Mouse (Mus musculus) 3134 (cell line): ENCODE measurements around the gene Slc26a3.

ENCODE experiments used
- DNase-seq: peaks from one replicate; pipeline ENCODE4 v3.0.0-alpha.2; 2011; ENCODE audit warnings: low spot score; ENCODE audit not compliant: insufficient read length; ENCODE audit errors: extremely low read depth

The Slc26a3 gene

DNA sequence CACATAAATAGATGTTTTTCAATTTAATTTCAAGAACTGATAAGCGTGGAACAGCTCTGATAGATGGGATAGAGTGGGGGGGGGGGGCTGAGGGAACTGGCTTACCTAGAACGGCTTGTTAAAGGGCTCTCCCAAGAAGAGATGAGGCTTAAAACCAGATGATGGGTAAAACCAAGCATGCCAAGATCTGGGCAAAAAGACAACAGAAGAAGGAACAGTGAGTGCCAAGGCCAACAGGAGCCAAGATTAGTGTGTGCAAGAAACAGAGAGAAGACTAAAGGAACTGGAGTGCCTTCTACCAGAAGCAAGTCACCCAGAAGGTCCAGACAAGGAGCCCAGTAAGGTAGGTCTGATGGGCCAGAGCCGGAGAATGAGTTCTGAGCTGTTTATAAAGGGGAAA, at the start of gene Slc26a3:
Slc26a3 (plus strand) TSS at position 301 of the 400 bp plus-strand sequence.
- no peak for DNase-seq

DNA sequence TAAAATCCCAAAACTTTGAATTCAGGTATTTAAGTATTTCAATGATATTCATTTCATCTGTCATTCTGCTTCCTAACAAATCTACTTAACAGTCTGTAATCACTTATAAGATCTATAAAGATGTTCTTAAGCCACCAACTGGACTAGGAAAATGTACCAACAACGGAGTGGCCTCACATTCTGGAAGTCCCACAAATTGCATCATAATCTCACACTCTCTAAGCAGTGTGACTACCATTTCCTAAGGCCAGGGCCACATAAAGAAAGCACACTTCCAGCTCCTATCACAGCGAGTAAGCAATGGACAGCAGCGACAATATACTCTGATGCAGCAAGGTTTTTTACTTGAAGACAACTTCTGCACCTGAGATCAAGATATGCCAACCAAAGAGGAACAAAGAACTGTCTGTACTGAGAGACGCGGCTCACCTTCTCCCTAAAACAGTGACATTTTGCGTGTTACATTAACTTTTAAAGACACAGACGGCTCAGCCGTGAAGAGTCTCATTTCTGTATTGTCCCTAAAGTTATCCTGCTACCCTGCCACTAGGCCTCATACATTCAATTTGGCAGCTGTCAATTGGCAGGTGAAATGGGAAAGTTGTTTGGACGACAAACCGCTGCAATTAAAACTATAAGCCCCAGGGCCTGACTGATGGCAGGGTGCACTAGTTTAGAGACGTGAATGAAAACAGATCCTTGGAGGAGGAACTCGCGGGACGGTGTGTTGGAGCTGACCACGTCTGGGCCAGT, 40.3 kb upstream of the Slc26a3 start:
- no peak for DNase-seq

DNA sequence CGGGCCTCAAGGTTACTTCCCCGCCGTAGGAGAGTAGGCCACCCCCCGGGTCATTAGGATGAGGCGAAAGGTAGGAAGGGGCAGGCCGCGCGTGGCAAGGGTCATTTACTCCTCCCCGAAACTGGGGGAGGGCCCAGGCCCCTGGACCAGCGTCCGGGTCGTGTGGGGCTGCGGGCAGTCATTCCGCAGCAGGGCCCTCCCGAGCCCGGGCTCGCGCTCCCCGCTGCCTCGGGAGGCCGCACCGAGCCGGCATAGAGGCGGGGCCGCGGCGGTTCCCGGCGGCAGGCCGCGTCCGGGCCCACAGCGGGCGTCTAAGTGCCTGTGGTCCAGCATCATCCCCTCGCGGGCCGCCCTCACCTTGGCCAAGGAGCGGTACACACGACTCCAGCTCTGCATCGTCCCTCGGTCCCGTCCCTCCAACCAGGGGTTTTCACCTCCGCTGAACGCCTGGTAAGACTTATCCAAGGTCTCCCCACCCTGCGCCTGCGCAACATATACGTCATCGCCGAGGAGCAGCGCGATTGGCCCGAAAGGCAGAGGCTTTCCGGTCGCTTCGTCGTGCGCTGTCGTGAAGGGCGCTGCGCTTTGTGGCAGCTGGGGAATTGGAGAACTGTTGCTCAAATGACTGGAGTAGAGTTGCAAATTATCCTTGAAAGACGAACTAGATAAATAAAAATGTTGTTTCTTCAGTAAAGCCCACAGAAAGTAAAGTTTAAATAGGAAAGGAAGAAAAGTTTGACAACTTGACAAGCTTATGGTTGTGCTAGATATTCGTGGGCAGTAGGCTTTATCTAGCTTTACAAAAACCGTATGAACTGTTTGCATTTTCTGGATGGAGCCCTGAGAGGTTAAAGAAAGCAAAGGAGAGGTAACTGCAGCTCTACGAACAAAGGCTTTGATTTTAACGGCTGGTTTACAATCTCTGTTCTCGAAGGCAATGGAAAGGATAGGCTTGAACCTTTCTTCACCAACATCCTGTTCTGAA, 39.4 kb upstream of the Slc26a3 start, which contains the start of gene Dld:
Dld (minus strand) TSS at position 510 of the 985 bp plus-strand sequence.
- DNase-seq, result peak; percentile 91

DNA sequence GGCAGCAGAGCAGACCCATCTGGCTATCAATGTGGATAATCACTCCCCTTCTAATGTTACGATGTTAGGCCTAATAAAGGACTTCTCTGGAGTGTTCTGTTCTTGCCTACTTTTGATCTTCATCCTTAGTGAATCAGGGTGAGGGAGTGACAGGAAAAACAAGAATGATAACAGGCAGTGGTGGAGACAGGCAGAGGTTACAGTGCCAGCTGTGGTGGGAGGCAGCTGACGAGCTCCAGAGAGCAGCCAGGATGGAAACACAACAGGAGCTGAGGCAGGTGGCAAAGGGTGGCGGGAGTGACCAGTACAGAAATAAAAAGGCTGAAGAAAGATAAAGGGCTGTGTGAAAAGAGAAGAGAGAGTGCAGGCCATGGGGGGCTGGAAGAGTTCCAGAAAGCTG, 24.2 kb upstream of the Slc26a3 start:
- no peak for DNase-seq

DNA sequence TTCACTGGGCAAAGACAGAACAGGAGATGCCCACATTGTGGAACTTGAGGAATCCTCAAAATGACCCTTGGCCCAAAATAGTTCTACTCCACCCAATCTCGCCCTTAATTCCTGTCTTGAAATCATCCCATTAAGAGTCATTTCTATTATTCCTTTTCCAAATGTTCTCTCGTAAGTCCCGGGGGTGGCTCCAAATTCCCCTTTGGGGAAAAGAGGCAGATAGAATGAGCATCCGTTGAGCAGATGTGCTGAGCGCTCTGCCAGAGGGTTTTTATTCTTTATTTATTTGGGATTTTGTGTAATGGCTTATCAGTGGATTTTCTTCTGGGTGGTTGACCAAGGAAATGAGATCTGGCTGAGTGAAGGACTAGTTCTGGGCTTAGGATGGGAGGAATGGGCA, 22.9 kb upstream of the Slc26a3 start:
- DNase-seq, result no peak

DNA sequence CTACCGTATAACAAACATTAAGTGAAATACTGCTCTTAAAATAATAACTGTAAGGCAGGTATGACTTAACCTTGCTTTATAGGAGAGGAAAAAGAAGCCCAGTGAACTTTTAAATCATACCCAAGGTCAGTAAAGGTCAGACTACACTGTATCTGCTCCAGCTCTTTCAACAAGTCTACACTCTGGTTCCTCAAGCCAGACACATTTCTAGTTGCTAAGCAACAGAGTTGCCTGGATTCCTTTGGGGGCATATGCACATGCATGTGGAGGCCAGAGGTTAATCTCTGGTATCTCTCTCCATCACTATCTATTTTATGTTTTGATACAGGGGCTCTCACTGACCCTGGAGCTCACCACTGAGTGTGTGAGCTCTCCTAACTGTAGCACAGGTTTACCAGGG, 21.6 kb upstream of the Slc26a3 start:
- no peak for DNase-seq

DNA sequence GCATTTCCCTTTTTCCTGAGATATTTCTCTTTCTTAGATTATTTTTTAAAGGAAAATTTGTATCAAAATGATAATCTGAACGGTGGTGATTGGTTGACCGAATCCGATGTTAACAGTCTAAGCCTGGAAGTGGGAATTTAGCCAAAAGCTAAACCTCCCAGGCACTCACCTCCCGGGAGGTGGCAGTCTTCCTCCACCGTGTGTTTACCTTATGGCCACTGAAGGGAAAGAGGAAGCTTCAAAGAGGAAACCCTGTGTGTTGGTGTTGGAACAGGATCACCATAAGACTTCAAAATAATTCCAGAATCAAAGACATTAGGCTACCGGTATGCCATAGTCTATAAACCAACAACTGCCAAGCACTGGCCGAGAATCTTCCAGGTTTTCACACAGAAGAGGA, 21.0 kb upstream of the Slc26a3 start:
- no peak for DNase-seq

DNA sequence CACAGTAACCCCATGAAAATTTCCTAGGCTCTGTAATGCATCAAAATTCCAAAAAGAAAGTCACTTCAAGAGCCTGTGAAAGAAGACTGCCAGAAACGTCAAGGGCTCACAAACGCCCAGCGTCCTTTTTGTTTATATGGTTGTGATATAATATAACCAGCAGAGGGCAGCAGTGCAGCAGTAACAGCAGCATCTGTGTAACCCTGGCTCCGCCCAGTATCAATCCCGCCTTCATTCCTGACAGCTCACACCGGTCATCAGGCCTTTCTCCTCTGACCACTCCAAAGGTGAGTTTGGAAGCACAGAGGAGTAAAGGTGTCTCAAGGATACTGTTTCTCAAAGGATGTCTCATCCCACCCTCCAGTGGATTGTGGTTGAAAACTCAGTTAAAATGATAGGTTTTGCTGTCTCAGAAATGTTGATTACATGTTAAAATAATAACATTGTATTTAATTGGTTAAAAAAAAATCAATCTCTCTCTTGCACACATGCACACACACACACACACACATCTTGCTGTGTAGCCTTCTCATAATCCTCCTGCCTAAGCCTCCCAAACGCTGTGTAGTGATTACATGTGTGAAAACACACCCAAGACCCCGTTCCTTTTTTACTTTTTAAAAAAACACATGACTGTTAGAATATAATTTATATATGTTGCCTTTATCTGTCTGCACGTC, 15.9 kb upstream of the Slc26a3 start:
- DNase-seq, result peak; percentile 52

DNA sequence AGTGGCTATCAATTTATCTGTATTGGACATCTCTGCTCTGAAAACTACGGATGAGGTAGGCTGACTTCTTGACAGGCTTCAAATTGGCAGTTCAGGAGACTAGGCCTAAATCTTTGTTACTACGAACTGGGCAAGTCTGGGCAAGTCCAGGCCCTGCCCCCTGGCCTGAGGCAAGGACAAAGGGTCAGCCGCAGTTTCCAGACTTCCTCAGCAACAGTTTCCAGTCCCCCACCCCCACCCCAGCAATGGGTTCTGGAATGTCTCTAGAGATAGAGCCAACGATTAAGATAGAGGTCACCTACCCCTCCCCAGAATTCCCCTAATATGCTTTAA, 15.4 kb upstream of the Slc26a3 start:
- DNase-seq, result peak; percentile 59

DNA sequence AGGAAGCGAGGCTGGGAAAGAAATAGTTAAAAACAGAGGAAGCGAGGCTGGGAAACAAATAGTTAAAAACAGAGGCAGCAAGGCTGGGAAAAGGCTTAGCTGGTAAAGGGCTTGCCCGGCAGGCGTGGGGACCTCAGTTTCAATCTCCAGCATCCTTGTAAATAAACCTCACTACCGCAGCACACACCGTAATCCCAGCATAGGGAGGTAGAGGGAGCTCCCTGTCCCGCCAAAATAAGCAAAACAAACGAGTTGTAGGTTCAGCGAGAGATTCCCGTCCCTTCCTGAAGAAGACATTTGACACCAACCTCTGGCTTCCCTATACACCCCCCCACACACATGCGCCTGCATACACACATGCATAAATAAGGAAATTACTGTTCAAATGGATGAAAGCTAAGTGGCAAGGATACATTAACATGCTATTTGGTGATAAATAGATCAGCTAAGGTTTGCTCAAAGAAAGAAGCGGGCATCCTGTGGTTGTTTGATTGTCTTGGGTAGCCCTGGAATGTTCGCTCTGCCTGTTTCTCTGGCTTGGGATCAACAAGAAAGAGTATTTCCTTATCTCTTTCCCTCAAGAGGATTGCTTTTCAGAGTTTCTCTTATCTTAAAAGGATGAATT, 14.2 kb upstream of the Slc26a3 start:
- DNase-seq, result peak; percentile 43

DNA sequence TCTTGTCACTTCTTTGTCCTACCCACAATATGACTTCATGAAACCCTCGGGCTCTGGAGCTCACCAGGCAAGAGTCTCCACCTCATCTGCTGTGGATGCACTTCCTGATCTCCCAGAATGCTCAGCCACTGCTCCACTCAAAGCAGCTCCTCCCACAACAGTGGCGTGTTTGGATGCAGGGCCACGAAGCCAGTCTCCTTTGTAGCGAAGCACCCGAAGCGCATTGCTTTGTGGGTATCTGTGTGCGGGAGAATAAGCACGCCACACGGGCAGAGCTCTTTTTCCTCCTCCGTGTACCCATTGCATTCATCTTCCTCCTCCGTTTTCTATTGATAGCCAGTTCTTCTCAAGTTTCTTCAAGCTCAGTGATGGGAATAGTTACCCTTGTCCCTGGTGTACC, 13.4 kb upstream of the Slc26a3 start:
- DNase-seq, result no peak

DNA sequence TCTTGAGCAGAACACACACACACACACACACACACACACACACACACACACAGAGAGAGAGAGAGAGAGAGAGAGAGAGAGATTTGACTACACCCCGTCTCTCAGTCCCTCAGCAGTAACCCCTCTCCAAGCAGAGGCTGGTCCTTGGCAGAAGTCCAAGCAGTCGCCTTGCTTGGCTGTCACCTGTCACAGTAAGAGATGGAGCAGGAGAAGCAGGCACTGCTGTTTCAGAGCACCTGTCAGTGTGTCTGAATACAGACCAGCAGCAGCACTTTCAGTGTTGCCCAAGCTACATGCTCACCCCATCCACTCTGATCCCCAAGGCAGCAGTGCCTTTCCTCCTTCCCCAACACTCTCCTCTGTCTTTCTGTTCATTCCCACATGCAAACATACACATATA, 9.8 kb upstream of the Slc26a3 start:
- DNase-seq, result no peak

DNA sequence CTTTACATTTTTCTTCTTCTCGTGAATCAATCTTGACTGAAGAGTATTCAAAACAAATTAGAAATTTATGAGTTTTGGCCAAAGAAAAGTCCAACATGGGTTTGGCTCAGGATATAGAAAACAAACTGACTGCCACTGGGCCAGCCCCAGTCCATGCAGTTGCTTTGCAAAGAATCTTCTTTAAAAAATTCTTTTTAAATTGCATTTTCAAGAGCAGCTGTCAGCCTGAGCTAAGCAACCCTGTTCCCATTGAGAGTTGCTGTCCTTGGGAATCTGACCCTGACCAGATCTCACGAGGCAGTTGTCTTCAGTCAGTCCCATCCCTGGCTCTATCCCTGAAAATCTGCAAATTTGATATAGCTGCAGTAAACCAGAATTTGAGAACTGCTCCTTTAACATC, 8.2 kb upstream of the Slc26a3 start:
- DNase-seq, result no peak

DNA sequence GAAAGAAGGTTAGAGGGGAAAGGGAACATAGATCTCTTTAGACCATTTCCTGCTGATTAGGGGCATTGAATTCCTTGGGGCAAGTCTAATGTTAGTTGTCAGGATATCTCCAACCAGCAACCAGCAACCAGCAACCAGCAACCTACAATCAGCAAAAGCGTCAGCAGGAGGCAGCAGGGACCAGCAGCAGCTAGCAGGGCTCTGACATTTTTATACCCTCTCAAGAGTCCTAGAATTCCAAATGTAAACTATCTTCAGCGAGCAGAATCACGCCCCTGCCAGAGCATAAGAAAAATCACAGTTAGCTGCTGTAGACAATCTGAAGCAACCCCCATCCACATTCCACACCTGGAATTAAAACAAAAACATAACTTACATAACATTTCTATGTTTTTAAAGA, 3.4 kb upstream of the Slc26a3 start:
- no peak for DNase-seq

DNA sequence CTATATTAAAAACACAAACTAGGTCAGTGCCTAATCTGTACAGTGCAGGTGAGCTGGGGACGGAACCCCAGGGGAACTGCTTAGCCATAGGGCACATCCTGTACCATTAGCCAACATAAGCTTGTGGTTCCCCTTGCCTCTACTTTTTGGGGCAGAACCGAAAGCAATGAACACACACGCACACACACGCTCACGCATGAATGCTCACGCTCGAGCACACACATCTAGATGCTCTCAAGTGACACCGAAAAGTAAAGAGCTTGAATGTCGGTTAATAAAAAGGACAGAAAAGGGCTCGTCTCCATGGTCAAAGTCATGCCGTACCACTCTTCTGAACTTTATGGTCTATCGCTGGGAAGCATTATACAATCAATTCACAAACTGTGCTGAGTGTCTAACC, 1.0 kb downstream of the Slc26a3 start:
- DNase-seq, result no peak

DNA sequence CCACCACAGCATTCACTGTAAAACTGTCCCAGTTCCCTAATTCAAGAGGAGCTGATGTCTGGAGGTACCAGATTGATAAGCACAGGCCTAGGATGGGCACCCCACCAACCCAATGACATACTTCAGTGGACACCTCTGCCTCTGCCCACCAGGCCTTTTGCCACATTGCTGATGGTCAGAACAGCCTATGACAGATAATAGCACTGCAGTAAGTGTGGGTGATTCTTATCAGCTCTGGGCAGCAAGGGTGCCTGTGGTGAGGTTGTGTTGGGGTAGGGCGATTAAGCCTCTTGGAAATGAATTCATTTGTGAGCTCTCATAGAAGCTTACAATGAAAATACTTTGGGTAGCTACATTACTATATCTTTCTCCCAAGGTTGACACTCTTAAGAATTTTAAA, 5.2 kb downstream of the Slc26a3 start:
- DNase-seq, result no peak

DNA sequence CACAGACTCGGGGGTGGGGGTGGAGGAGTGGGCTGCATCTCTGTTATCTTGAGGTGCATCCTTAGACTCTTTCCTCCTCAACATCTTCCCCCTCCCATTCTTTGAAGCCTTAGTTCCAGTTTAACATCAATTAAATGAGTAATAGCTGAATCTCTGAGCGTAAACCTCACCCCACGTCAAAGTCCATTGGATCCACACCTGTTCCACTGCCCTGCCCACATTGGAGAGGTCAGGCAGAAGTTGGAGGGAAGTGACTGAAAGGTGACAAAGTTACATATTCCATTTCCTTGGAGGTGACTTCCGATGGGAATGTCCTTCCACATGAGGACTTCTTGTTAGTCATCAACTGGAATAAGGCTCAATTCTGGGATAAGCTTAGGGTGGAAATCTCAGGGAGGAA, 7.0 kb downstream of the Slc26a3 start:
- no peak for DNase-seq

DNA sequence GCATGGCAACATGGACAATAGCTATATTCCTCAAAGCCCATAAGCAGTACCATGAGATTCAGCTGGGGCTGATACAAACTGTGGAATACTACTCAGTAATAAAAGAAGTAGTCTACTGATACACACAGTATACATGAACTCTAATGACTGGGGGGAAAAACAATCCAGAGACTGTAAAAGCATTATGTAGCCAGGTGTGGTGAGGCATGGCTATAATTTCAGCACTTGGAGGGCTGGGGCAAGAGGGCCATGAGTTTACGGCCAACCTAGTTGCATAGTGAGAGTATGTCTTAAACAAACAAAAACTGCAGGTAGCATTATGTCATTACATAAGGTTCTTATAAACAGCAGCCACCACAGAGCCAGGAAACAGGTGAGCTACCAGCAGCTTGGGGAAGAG, 10.2 kb downstream of the Slc26a3 start:
- DNase-seq, result no peak

DNA sequence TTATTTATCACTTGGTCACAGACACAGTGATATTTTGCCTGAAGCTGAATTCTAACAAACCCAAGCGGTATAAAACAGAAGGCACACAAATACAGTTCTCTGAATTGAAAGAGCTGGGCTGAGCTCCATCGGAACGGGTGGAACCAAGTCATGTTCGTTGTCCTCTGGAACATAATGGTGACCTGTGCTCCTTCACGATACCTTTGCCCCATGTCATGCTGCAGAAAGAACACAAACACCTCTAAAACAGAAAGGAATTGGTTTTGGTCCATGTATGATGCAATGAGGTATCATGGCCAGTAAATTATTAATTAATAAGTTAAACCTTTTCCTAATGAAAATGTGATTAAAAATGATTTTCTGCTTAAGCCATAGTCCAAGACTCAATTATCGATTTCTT, 11.3 kb downstream of the Slc26a3 start:
- no peak for DNase-seq

DNA sequence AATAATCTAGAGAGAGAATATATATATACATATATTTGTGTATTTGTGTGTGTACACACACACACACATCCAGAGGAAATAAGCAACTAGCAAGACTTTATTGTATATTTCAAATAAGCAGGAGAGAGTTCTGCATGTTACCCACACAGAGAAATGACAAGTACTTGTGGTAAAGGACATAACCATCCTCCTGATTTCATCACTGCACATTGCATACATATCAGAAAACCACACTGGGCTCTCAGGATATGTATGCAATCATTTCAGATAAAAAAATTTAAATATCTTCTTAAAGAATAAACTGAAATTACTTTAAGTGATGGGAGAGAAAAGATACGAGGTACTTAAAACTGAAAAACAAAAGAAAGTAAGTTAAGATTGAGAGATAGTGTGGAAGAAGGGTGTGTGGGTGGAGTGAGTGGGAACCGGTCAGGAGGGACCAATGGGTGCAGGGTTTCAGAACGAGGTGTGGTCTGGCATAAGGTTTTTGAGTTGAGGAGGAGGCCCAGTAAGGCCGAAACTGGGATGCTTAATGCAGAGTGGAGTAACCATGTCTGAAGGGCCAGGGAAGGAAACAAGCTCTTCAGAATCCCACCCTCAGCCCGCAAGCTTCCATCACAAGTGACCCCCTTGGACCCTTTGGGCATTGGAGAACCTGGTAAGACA, 14.0 kb downstream of the Slc26a3 start:
- no peak for DNase-seq
